Mouse (Mus musculus): Measurements from ENCODE around the gene 4833423E24Rik. TPM values are rescaled to one million over a fixed set of nuclear protein-coding genes. Genes with fewer than 3 reads are reported as not detected.

Gene 4833423E24Rik
- polyA plus RNA-seq (2012): not detected in 2 replicates

- no peaks in the 10 kb centered on the region for H3K36me3 ChIP-seq (ENCODE audit: control insufficient read depth)
- no peak for TF ChIP-seq GATA1 (IDR thresholded peaks at IDR 0.05; ENCODE audit: low read length)
- no peak for TF ChIP-seq TAL1 (IDR thresholded peaks at IDR 0.05; ENCODE audit: low read length)
- H3K27me3 ChIP-seq (ENCODE audit: control insufficient read depth): no peaks in the 10 kb centered on the region
- peaks cover 3% of the 10 kb centered on the region; the same call in 1 of the 2 replicates for H3K9me3 ChIP-seq (ENCODE audit: control insufficient read depth, low read length)
- H3K4me3 ChIP-seq (replicated peaks): no peak within 1 kb of the TSS
- no peaks in the 10 kb centered on the region for H3K4me1 ChIP-seq (ENCODE audit: control insufficient read depth)
Measured at GRCm38 (mm10) chr2:85518879-85519278, at the start of gene 4833423E24Rik. Gene 4833423E24Rik (minus strand): TSS chr2:85519024.

GRCm38 (mm10) chr2:85561187-85561586, 42.4 kb upstream of the 4833423E24Rik start:
- Histone ChIP-seq H3K36me3 (ENCODE audit: control insufficient read depth) (no peaks in the 10 kb centered on the region), H3K4me3 (replicated peaks) (no peak overlapping the region), H3K9me3 (ENCODE audit: control insufficient read depth, low read length) (no peaks in the 10 kb centered on the region), H3K27me3 (ENCODE audit: control insufficient read depth) (no peaks in the 10 kb centered on the region), H3K4me1 (ENCODE audit: control insufficient read depth) (no peaks in the 10 kb centered on the region)
- TF ChIP-seq GATA1 (IDR thresholded peaks at IDR 0.05; ENCODE audit: low read length) (no peak), TAL1 (IDR thresholded peaks at IDR 0.05; ENCODE audit: low read length) (no peak)

GRCm38 (mm10) chr2:85560226-85560625, 41.4 kb upstream of the 4833423E24Rik start:
- TF ChIP-seq TAL1 (IDR thresholded peaks at IDR 0.05; ENCODE audit: low read length): no peak
- TF ChIP-seq GATA1 (IDR thresholded peaks at IDR 0.05; ENCODE audit: low read length): no peak
- Histone ChIP-seq H3K27me3 (ENCODE audit: control insufficient read depth) (no peaks in the 10 kb centered on the region), H3K4me3 (replicated peaks) (no peak overlapping the region), H3K36me3 (ENCODE audit: control insufficient read depth) (no peaks in the 10 kb centered on the region), H3K4me1 (ENCODE audit: control insufficient read depth) (no peaks in the 10 kb centered on the region), H3K9me3 (ENCODE audit: control insufficient read depth, low read length) (no peaks in the 10 kb centered on the region)

- Histone ChIP-seq H3K4me3 (replicated peaks) (no peak overlapping the region), H3K36me3 (ENCODE audit: control insufficient read depth) (no peaks in the 10 kb centered on the region)
- TF ChIP-seq TAL1 (IDR thresholded peaks at IDR 0.05; ENCODE audit: low read length) (no peak), GATA1 (IDR thresholded peaks at IDR 0.05; ENCODE audit: low read length) (no peak)
Measured at GRCm38 (mm10) chr2:85554806-85555205, 36.0 kb upstream of the 4833423E24Rik start.

GRCm38 (mm10) chr2:85533934-85534333, 15.1 kb upstream of the 4833423E24Rik start:
- Histone ChIP-seq H3K4me1 (ENCODE audit: control insufficient read depth) (no peaks in the 10 kb centered on the region), H3K36me3 (ENCODE audit: control insufficient read depth) (no peaks in the 10 kb centered on the region)
- no peak for TF ChIP-seq GATA1 (IDR thresholded peaks at IDR 0.05; ENCODE audit: low read length)
- no peak for TF ChIP-seq TAL1 (IDR thresholded peaks at IDR 0.05; ENCODE audit: low read length)

More at GRCm38 (mm10) chr2:85554806-85555205, 36.0 kb upstream of the 4833423E24Rik start:
- no peaks in the 10 kb centered on the region for H3K27me3 ChIP-seq (ENCODE audit: control insufficient read depth)
- H3K9me3 ChIP-seq (ENCODE audit: control insufficient read depth, low read length): no peaks in the 10 kb centered on the region
- no peaks in the 10 kb centered on the region for H3K4me1 ChIP-seq (ENCODE audit: control insufficient read depth)

GRCm38 (mm10) chr2:85532082-85532778, 13.4 kb upstream of the 4833423E24Rik start:
- Histone ChIP-seq H3K4me1 (ENCODE audit: control insufficient read depth) (no peaks in the 10 kb centered on the region), H3K27me3 (ENCODE audit: control insufficient read depth) (no peaks in the 10 kb centered on the region), H3K36me3 (ENCODE audit: control insufficient read depth) (no peaks in the 10 kb centered on the region), H3K9me3 (ENCODE audit: control insufficient read depth, low read length) (no peaks in the 10 kb centered on the region), H3K4me3 (replicated peaks) (no peak overlapping the region)
- TF ChIP-seq TAL1 (IDR thresholded peaks at IDR 0.05; ENCODE audit: low read length) (no peak), GATA1 (IDR thresholded peaks at IDR 0.05; ENCODE audit: low read length) (no peak)

More at GRCm38 (mm10) chr2:85533934-85534333, 15.1 kb upstream of the 4833423E24Rik start:
- H3K27me3 ChIP-seq (ENCODE audit: control insufficient read depth): no peaks in the 10 kb centered on the region
- H3K9me3 ChIP-seq (ENCODE audit: control insufficient read depth, low read length): no peaks in the 10 kb centered on the region
- H3K4me3 ChIP-seq (replicated peaks): no peak overlapping the region

- no peak overlapping the region for H3K4me3 ChIP-seq (replicated peaks)
- no peak for TF ChIP-seq GATA1 (IDR thresholded peaks at IDR 0.05; ENCODE audit: low read length)
- no peak for TF ChIP-seq TAL1 (IDR thresholded peaks at IDR 0.05; ENCODE audit: low read length)
- no peaks in the 10 kb centered on the region for H3K4me1 ChIP-seq (ENCODE audit: control insufficient read depth)
- no peaks in the 10 kb centered on the region for H3K27me3 ChIP-seq (ENCODE audit: control insufficient read depth)
- no peaks in the 10 kb centered on the region for H3K36me3 ChIP-seq (ENCODE audit: control insufficient read depth)
- peaks cover 3% of the 10 kb centered on the region; the same call in 1 of the 2 replicates for H3K9me3 ChIP-seq (ENCODE audit: control insufficient read depth, low read length)
Measured at GRCm38 (mm10) chr2:85522859-85523489, 4.2 kb upstream of the 4833423E24Rik start.

- TF ChIP-seq GATA1 (IDR thresholded peaks at IDR 0.05; ENCODE audit: low read length): no peak
- TF ChIP-seq TAL1 (IDR thresholded peaks at IDR 0.05; ENCODE audit: low read length): no peak
- no peaks in the 10 kb centered on the region for H3K4me1 ChIP-seq (ENCODE audit: control insufficient read depth)
- H3K27me3 ChIP-seq (ENCODE audit: control insufficient read depth): no peaks in the 10 kb centered on the region
- H3K9me3 ChIP-seq (ENCODE audit: control insufficient read depth, low read length): peaks cover 3% of the 10 kb centered on the region; the same call in 1 of the 2 replicates
- no peaks in the 10 kb centered on the region for H3K36me3 ChIP-seq (ENCODE audit: control insufficient read depth)
- no peak overlapping the region for H3K4me3 ChIP-seq (replicated peaks)
Measured at GRCm38 (mm10) chr2:85518292-85518691, 532 bp downstream of the 4833423E24Rik start.

GRCm38 (mm10) chr2:85510376-85510775, 8.4 kb downstream of the 4833423E24Rik start:
- Histone ChIP-seq H3K36me3 (ENCODE audit: control insufficient read depth) (no peaks in the 10 kb centered on the region), H3K4me3 (replicated peaks) (no peak overlapping the region), H3K9me3 (ENCODE audit: control insufficient read depth, low read length) (no peaks in the 10 kb centered on the region), H3K27me3 (ENCODE audit: control insufficient read depth) (no peaks in the 10 kb centered on the region), H3K4me1 (ENCODE audit: control insufficient read depth) (no peaks in the 10 kb centered on the region)
- TF ChIP-seq TAL1 (IDR thresholded peaks at IDR 0.05; ENCODE audit: low read length) (no peak), GATA1 (IDR thresholded peaks at IDR 0.05; ENCODE audit: low read length) (no peak)

Measured in erythroblast, embryonic 14.5 days (primary cell).